Mouse (Mus musculus) left cerebral cortex, postnatal 4 days (tissue): ENCODE data around the gene Agtpbp1. TPM values are rescaled to one million over a fixed set of nuclear protein-coding genes. Genes with fewer than 3 reads are reported as not detected.

ENCODE experiments used
- DNase-seq: peaks from one replicate; pipeline ENCODE4 v3.0.0-alpha.2; 2022
- intact Hi-C: fragments of 180-260 bp; cut with DNase I; formaldehyde crosslinking; loops from one replicate; pipeline ENCODE4 v1.15.1; 2025
- total RNA-seq, 2 experiments: library from RNA; stranded (reverse); gene quantifications; 2 replicates each; pipeline ENCODE4 v1.2.3; 2021

Agtpbp1 gene
- total RNA-seq, 2 experiments from 2014 or later: 329 to 336 TPM

DNA sequence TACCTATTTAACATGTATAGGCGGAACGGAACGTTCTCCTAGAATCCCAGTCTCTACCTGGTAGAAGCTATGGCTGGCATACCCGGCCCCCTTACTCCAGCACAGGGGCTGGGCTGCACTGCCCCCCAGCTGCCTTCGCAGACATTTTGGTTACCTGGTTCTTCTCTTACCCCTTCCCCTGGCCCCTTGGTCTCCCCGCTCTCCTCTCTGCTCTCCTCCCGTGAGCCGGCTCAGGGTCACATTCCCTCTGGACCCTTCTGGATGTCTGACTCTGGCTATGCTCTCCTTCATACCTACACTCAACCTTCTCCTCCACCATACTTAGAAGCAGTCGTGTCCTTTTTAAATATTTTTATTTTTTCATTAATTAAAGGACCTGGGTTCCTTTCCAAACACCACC lies 546 bp downstream of the Agtpbp1 start:
- peak; percentile 59 for DNase-seq
- intact Hi-C loops: loop anchor here (10.0 kb wide), 1 partner anchor 950 kb away; no protein-coding TSS in a partner anchor

DNA sequence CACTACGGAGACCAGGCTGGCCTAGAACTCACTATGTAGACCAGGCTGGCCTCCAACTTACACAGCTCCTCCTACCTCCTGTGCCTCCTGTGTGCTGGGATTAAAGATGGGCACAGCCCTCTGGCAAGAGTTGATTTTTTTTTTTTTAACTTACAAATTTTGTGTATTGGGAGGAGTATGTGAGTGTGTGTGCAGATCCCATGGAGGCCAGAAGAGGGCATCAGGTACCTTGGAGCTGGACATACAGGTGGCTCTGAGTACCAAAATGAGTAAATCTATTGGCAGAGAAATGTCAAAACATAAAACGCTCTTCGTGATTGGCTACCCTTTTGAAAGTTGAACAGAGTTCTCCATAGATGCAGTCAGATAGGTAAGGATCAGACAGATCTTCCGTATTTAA lies 4.1 kb downstream of the Agtpbp1 start:
- DNase-seq: no peak
- intact Hi-C loops: loop anchor here (10.0 kb wide), 1 partner anchor 946 kb away; no protein-coding TSS in a partner anchor

DNA sequence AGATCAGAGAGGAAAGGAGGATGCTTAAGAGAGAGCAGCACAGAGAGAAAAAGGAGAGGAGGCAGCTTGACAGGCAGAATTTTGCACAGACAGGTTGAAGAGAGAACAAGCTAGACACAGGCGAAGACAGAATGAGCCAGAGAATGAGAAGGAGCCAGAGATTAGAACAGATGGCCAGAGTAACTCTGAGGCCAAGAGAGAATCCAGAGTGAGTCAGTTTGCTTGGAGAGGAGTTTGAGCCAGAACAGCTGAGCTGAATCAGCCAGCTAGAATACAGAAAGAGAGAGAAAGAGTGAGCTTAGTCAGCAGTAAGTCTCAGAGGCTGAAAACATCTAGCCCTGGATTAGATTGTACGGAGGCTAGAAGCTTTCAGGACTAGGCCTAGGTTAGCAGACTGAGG lies 12.5 kb downstream of the Agtpbp1 start:
- no peak for DNase-seq
- intact Hi-C loops: no loop called here

DNA sequence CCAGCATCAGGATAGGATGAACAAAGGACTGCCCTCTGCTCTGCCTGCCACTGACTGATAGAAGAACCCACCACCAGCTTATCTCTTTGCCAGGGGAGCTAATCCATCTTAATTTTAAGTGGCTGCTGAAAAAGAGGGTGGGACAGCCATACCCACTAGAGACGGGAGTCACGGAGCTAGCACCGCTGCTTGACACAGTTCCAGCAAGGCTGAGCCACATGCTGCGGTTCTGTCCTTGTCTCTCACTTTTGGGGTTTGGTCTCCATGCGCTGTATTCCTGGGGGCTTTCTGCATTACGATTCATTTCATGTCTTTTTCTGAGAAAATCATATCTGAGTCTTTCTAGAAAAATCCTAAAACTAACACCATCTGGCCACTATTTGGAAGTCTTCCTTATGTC lies 13.9 kb downstream of the Agtpbp1 start:
- intact Hi-C loops: no loop called here

DNA sequence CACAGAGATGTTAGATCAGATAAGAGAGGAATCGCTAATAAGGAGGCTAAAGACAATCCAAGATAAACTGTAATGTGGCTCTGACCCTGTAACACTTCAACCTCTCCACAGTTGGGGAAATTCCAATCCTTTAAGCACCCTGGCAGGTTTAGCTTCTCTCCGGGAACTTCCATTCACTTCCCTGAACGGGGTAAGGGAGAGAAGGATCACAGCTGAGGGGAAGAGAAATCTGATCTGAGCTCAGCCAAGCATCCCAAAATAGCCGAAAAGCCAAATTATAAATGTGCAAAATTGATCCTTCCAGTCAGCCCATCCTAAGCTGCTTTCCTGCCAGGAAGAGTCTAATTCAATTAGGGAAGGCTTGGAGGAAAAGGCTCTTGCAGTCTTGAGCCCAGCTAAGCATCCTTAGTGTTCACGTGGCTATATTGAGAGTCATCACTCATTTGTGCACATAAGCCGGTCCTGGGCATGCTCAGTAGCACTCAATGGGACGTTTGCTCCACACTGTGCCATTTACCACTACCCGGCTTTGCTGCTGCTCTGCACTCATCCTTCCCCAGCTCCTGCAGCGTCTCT lies 19.0 kb downstream of the Agtpbp1 start:
- intact Hi-C loops: no loop called here
- DNase-seq: no peak

More for the DNA sequence above, 13.9 kb downstream of the Agtpbp1 start:
- DNase-seq: no peak

DNA sequence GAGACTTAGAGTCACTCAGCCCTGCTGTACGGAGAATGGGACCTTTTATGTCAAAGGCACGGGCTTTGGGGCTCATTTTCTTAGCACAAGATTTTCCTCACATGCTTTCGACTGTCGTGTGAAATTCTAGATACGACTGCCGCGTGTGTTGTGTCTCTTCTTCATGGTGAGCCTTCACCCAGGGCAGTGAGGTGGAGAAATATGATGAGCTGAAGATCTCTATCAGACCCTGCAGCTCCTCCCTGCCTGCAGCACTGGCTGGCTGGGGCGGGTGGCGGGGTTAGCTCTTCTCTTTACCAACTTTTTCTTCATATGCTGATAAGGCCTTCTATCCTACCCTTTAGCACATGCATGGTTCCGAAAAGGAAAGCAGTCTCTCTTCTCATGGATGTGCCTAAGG lies 20.1 kb downstream of the Agtpbp1 start:
- intact Hi-C loops: no loop called here
- no peak for DNase-seq

DNA sequence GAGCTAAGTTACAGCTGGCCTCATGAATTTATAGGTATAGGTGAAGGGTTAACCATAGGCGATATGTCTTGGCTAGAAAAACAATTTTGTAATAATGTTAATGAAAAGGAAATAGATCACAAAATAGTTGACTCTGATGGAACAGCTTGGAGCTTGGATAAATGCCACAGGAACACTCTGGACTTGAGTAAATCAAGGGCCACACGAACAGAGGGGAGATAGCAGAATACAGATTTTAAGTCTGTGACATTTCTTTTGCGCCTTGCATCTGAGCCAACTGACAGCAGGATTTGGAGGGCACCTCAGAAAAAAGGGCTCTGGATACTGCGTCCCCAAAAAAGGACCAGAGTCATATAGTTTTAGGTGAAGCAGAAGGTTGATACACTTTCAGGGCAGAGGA lies 20.5 kb downstream of the Agtpbp1 start:
- no peak for DNase-seq
- intact Hi-C loops: no loop called here

DNA sequence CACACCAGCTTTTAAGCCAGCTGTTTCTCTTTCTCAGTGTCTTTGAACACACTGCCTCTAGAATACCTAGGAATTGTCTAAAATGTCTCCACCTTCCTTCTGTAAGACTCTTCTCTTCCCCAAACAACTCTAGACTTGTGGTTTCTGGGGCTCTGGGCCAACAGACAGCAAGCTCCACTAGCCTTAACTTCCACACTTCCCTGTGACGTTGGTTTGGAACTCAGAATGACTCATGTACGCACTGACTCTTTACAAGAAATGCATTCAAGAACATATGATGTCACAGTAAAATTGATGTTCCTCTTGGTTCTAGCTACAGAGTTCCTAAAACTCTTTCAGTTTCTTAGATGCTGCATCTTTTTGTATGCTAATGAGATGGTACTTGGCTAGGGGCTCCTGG lies 22.6 kb downstream of the Agtpbp1 start:
- intact Hi-C loops: no loop called here
- no peak for DNase-seq

DNA sequence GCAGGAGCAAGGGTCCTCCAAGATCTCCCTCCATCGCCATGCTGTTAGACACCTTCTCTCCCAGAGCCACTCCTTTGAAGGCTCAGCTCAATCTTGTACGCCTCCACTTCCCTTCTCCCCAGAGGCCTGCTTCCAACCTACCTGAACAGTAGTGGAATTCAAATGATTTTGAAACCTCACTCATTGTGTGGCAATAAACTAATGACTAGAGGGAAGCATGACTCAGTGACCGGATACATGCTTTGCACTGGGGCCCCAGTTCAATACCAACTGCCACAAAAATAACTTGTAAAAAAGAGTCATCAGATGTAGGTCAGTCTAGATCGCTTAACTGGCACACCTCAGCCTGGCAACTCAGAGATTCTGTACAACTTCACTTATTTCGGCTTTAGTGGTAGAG lies 26.3 kb downstream of the Agtpbp1 start:
- intact Hi-C loops: no loop called here

DNA sequence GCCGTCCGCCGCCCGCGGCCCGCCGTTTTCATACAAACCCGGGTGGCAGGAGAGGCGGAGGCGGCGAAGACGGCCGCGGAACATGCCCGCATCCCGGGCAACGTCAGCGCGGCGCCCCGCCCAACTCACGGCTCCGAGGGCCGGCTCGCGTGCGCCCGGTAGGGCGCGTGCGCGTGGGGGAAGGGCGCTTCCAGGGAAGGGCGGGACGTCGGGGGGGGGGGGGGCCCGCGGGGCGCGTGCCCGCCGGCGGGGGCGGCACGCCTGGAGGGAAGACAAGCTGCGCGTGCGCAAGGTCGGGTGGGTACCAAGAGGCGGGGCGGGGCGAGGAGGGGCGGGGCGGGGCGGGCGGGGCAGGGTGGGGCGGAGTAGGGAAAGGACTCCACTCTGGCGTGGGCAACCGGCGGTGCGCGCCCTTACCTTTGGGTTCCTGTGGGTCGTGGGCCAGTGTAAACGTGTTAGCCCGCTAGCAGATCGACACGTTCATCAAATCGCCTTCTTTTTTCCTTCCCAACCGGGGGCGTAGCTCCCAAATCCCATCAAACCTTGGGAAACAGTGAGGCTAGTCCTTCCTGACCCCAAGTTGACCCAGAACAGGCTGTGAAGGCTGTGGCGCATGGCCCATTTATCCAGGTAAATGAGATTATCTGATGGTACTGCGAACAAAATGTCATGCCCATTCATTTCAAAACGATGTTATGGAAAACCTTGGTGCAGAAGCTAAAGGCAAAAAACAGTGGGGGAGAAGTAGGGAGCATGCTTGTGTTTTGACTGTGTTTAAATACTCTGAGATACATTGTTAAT lies 27.6 kb downstream of the Agtpbp1 start:
- intact Hi-C loops: no loop called here
- DNase-seq: peak; percentile 94

More for the DNA sequence above, 26.3 kb downstream of the Agtpbp1 start:
- DNase-seq: no peak

DNA sequence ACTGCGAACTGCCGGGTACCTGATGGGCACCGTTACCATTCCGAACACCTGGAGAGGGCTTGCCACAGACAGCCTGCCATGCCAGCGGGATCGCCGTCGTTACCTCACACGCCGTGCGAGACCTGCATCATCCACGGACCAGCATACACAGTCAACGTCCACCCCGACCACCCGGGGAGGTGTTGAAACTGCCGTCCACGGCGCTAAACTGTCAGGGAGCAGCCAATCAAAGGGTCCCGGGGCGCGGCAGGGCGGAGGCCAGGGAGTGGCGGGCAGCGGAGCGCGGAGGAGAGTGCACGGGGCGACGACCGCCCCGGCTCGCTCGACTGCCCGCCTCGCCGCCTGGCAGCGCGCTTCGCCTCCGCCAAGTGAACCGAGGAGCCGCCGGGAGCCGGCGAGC lies 28.4 kb downstream of the Agtpbp1 start:
- peak; percentile 60 for DNase-seq
- intact Hi-C loops: no loop called here

DNA sequence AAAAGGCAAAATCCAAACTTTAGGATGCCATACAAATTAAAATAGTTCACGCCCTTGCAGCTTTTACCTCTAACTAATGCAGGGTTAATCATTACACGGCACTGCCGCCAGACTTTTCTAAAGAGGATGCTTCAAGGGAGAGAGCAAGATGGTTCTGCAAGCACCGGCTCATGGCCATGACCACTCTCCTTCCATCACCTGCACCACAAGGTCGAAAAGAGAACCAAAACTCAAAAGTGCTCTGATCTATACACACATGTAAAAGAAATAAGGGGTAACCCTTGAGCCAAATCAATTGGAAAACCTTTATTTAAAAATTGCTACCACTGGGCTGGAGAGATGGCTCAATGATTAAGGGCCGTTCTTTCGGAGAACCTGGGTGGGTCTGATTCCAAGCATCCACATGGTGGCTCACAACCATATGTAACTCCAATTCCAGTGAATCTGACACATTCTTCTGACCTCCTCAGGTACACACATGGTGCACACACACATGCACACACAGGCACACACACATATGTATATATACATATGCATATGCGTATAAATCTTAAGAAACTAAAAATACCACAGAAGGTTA lies 29.3 kb downstream of the Agtpbp1 start:
- intact Hi-C loops: no loop called here
- DNase-seq: no peak

DNA sequence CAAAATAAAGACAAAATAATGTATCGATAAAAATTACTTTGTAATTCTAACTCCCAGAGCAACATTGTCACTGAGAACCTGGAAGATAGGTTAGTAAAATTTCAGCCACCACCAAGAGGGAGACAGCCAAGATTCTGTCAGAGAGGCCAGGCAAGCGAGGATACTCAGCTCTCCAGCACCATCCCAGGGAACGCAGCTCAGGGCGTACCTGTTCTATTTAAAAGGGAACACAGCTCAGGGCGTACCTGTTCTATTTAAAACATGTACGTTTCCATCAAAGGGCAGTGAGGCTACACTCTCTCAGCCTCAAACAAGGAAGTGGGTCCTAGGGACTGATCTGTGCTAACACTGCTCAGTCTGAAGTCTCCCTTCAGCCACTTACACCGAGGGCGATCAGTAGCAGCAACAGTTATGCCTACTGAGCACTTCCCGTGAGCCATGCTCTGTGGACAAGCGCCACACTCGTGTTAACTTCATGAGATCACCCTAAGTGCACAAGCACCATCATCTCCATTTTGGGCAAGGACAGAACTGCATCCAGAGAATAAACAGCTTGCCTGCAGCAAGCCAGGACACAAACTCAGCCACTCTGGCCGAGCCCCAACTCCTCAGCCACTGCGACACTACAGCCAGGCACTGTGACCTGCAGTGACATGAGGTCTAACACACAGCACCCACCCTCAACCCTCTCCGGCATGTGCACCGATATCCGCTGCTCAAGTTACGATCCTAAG lies 30.1 kb downstream of the Agtpbp1 start:
- intact Hi-C loops: no loop called here
- peak; percentile 22 for DNase-seq

DNA sequence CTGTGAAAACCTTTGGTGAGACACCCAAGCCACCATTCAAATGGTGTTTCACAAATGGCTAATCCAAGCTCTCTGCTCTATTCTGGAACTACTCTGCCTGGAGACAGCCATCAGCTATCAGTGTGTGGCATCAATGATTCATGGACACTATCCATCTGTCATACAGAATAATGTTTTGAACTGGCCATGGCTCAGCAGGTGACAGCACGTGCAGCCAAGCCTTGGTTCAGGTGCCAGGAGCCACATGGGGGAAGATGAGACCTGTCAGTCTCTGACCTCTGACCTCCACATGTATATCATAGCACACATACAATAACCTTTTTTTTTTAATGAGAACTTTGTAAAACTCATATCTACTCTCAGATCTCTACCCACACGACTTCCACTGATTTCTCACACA lies 32.3 kb downstream of the Agtpbp1 start:
- DNase-seq: peak; percentile 61
- intact Hi-C loops: no loop called here

DNA sequence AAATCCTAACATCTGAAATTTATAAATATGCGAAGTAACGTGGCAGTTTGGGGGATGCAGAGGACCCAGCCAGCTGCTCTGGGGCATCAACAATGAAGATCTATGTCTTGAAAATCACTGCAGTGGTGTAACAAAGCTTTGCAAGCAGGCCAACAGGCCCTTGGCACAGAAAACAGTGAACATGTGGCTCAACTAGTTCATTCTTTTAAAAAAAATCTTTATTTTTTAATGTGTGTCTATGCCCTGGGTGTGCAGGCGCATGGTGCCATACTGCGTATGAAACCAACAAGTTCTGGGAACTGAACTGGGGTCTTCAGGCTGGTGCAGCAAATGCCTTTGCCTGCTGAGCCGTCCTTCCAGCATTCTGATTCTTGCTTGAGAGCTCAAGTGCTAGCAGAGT lies 32.7 kb downstream of the Agtpbp1 start:
- no peak for DNase-seq
- intact Hi-C loops: no loop called here

DNA sequence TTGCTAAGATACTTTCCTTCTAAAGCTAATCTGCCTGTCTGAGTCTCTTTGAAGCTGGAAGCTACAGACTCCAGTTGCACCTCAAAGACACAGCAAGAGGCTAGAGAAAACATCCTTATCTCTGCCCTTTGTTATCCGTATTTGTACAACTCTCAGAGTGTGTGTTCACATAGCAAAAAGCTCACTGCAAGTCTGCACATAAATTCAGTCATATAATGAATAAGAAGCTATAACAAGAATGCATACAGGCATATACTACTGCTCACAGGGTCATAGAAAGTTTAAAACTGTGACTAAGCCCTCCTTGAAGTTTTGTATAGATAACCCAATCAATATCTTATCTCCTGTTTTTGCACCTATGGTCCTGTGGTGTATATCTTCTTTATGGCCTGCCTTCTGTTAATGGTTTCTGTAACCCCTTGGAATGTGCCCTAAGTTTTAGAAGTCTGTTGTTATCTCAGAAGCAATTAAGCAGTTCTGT lies 35.7 kb downstream of the Agtpbp1 start:
- no peak for DNase-seq
- intact Hi-C loops: no loop called here

DNA sequence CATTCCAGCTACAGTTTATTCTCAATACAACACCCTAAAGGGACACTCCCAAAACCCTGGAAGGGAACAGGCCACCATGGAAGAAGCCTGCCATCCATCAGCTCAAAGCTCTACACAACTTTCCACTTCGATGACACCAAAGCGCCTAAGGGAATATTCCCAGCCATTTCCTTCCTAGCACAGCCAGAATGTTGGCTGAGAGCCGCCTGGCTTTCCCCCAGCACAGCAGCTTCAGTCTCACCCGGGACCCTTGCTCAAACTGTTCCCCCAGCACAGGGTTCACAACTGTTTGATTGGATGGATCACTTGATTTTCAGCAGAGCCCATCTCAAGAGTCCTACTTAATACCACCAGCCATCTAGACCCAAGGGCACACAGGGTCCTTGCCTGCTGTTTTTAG lies 37.3 kb downstream of the Agtpbp1 start:
- intact Hi-C loops: no loop called here
- DNase-seq: peak; percentile 69

DNA sequence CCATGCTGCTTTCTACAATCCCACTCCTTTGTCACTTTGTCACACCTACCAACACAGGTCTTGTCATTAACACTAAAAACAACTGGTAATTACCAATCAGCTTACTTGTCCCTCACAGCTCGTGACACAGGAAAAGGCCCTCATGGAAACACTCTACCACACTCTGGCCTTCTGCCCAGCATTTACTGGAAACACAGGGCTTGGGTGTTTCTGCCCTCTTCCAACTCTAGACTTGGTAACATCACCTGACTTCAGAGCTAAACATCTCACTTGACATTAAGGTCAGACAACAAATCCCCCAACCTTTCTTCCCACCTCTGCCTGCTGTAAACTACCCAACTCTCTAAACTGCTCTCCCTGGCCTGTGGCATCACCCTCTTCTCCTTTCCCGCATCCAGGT lies 37.9 kb downstream of the Agtpbp1 start:
- DNase-seq: no peak
- intact Hi-C loops: no loop called here

DNA sequence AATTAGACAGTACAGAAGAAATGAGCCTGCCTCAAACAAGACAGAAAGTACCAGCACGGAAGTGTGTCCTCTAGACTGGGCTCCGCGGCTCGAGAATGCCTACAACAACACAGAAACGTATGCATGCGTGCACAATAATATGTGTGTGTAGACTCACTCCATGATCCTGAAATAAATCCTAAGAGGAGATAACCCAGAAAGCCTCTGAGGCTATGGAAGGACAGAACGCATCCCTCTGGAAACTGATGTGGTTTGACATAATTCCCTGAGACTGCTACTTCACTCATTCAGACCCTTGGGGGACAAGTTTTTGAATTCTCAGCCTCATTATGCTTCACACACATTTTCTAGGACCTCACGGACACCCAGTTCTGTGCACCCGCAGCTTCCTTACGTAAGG lies 42.6 kb downstream of the Agtpbp1 start:
- intact Hi-C loops: no loop called here
- DNase-seq: no peak

DNA sequence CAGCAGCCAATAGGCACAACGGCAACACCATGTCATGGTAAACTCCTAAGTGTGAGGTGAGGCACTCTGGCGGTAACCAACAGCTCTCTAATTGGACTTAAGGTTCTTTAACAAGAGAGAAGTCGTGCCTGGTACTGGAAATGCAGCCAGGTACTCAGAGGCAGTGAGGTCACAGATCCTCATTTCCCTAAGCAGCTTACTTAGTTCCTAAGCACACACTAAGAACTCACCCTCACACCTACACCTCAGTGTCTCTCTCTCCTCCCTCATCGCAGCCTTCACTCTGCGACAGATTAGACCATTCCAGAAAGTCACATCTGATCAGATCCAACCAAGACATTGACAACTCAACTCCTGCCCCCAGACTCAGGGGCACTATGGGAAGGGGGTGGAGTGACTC lies 45.0 kb downstream of the Agtpbp1 start:
- DNase-seq: no peak
- intact Hi-C loops: no loop called here

DNA sequence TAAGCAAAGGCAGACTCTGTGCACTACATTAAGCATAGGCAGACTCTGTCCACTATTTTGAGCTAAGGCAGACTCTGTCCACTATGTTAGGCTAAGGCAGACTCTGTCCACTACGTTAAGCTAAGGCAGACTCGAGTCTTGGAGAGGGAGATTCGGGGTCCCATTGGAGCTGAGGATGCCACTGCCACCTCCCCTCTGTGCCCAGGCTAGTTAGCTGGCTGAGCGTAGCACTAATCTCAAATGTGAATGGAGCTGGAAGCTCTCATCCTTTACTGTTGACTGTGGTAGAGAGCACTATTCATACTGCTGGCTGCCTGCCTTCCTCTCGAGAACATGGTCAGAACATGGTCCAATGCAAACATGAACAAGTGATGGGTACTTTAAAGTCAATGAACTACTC lies 46.4 kb downstream of the Agtpbp1 start:
- intact Hi-C loops: no loop called here
- DNase-seq: no peak
